Mouse (Mus musculus) thymus, adult 2 months (tissue): Measurements from ENCODE around the gene Pyroxd1.

Experiments
- CTCF ChIP-seq: fragments of 200-500 bp; IDR thresholded peaks from 2 replicates; pipeline ENCODE4 v1.5.1; 2012; ENCODE audit warnings: mild to moderate bottlenecking, control low read depth, low read length, moderate library complexity, borderline replicate concordance; ENCODE audit not compliant: control insufficient read depth, poor library complexity, insufficient read depth; ENCODE audit errors: extremely low read depth
- POLR2A ChIP-seq: fragments of 200-500 bp; IDR thresholded peaks from 2 replicates; pipeline ENCODE4 v1.6.1; 2012; ENCODE audit warnings: mild to moderate bottlenecking, low read length, control low read depth, moderate library complexity; ENCODE audit not compliant: control insufficient read depth, poor library complexity, insufficient read depth; ENCODE audit errors: extremely low read depth

DNA sequence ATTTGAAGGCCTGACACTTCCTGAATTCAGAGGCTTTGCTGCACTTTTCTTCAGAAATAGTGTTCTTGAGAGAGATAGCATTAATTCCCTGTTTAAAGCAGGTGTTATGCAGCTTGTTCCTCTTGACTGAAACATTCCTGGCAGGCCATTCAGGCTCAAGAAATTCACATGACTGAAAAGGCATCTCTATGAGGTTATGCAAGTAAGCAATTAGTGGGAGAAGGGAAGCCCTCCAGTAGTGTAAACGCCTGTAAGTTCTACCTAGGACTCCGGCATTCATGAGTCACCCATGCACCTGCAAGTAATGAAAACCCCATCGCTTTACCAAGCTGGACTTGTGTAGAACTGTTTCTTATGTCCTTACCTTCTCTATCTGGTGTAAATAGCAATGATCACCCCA lies 24.1 kb downstream of the Pyroxd1 start:
- TF ChIP-seq CTCF (no peak), POLR2A (no peak)
